Mouse (Mus musculus) ES-E14 (cell line): Measurements from ENCODE around the gene Hspb6.

Experiments used
- CHD2 ChIP-seq: IDR thresholded peaks from 2 replicates; pipeline ENCODE4 v1.6.1; 2014; ENCODE audit warnings: mild to moderate bottlenecking, low read depth, low read length, inconsistent platforms
- ZC3H11A ChIP-seq: IDR thresholded peaks from 2 replicates; pipeline ENCODE4 v1.6.1; 2012; ENCODE audit warnings: low read depth, mild to moderate bottlenecking, inconsistent platforms, low read length, borderline replicate concordance

- TF ChIP-seq CHD2 (no peak), ZC3H11A (no peak)
Measured at GRCm38 (mm10) chr7:30544327-30544726, 7.7 kb upstream of the Hspb6 start.
